Mouse (Mus musculus) embryonic facial prominence, embryonic 11.5 days (tissue): ENCODE measurements around the gene Zfp184. TPM values are rescaled to one million over a fixed set of nuclear protein-coding genes. Genes with fewer than 3 reads are reported as not detected.

Source experiments
- ATAC-seq: fragments of 200-750 bp; cut with Nextera tagmentation; replicated peaks from 2 replicates; pipeline ENCODE4 v1.8.0; 2017; ENCODE audit warnings: low read depth; ENCODE audit not compliant: insufficient number of reproducible peaks, low FRiP score, low TSS enrichment
- DNase-seq: peaks from one replicate; pipeline ENCODE4 v3.0.0-alpha.2; 2015; ENCODE audit warnings: low spot score
- H3K27ac ChIP-seq: fragments of 300-500 bp; sonication (generic); replicated peaks from 2 replicates; pipeline ENCODE4 v1.5.1; 2014; ENCODE audit warnings: mild to moderate bottlenecking, low read depth, low read length, control low read depth
- H3K27me3 ChIP-seq: fragments of 300-500 bp; sonication (generic); 2 replicates; pipeline ENCODE4 v1.6.1; 2014; ENCODE audit warnings: mild to moderate bottlenecking, low read length, moderate library complexity, mixed read lengths; ENCODE audit not compliant: control insufficient read depth, insufficient read depth
- H3K36me3 ChIP-seq: fragments of 300-500 bp; sonication (generic); replicated peaks from 2 replicates; pipeline ENCODE4 v1.6.1; 2014; ENCODE audit warnings: low read depth, mild to moderate bottlenecking, low read length, moderate library complexity, mixed read lengths; ENCODE audit not compliant: control insufficient read depth, insufficient read depth
- H3K4me1 ChIP-seq: fragments of 300-500 bp; sonication (generic); 2 replicates; pipeline ENCODE4 v1.6.1; 2014; ENCODE audit warnings: low read length, mixed read lengths; ENCODE audit not compliant: control insufficient read depth, insufficient read depth
- H3K4me2 ChIP-seq: fragments of 300-500 bp; sonication (generic); 2 replicates; pipeline ENCODE4 v1.6.1; 2014; ENCODE audit warnings: low read depth, mild to moderate bottlenecking, control low read depth, low read length, moderate library complexity
- H3K4me3 ChIP-seq: fragments of 300-500 bp; sonication (generic); 2 replicates; pipeline ENCODE4 v1.5.1; 2014; ENCODE audit warnings: low read depth, low read length, control low read depth
- H3K9ac ChIP-seq: fragments of 300-500 bp; sonication (generic); replicated peaks from 2 replicates; pipeline ENCODE4 v1.6.1; 2014; ENCODE audit warnings: mild to moderate bottlenecking, control low read depth, low read length
- H3K9me3 ChIP-seq: fragments of 300-500 bp; sonication (generic); replicated peaks from 2 replicates; pipeline ENCODE4 v1.6.1; 2016; ENCODE audit warnings: mild to moderate bottlenecking, low read length, inconsistent platforms, mixed read lengths; ENCODE audit not compliant: control insufficient read depth
- WGBS: fragments of 180-500 bp; shearing (Covaris S2); extraction: QIAGEN DNeasy Blood & Tissue Kit; methylation state at CpG from one replicate; pipeline ENCODE4 v1.1.7; 2014; 5-methylcytosine and 5-hydroxymethylcytosine counted together
- polyA plus RNA-seq: library from polyadenylated mRNA; unstranded; fragments of >200 nt; fragmentation: Nextera tagmentation; extraction: Ambion mirVana; gene quantifications from 2 replicates; pipeline ENCODE4 v1.2.1, GENCODE M21; 2014

The Zfp184 gene
- polyA plus RNA-seq, 1 experiment from 2014 or later: 28.2 TPM

DNA sequence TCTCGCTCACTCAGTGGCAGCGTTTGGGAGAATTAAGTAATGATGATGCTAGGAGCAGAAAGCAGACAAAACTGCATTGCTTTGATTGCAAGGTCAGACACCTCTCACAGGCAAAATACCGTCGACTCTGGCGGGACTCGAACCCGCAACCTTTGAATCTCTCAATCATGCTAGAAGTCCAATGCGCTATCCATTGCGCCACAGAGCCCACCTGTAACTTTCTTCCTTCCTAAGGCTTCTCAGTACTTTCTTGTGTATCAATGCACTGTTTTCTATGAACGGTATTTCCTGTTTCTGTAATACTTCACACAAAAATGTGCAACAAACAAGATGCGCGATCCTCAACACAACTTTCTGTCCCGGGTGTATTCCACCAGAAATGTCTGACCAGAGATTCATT, 27.9 kb upstream of the Zfp184 start:
- H3K27ac ChIP-seq: no peak overlapping the region
- ATAC-seq (no peak), DNase-seq (peak; percentile 86)
- 2% methylated on average over 13 of the region's 13 CpGs for WGBS
- peak overlapping the region; percentile 45 for H3K4me3 ChIP-seq
- H3K9ac ChIP-seq: no peak overlapping the region
- no peaks in the 10 kb centered on the region for H3K4me1 ChIP-seq
- H3K27me3 ChIP-seq: 0 out of 2 replicates have a peak, but pooled peaks cover 2% of the 10 kb centered on the region
- H3K36me3 ChIP-seq: no peaks in the 10 kb centered on the region
- H3K4me2 ChIP-seq: peak overlapping the region; percentile 70
- H3K9me3 ChIP-seq: no peaks in the 10 kb centered on the region

DNA sequence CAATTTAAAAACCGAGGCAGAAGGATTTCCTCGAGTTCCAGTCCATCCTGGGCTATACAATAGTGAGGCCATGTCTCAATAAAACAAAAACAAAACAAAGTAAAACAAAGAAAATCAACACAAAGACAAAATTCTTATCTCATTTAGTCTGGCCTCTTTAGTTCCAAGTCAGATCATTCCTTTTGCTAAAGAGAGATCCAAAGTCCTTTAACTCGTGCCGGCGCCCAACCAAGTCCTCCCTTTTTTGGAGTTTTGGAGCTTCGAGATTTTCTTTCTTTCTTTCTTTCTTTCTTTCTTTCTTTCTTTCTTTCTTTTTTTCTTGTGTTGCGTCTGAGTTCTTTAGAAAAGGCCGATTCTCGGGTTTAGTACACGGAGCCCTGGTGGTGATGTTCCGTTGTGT, 27.4 kb upstream of the Zfp184 start:
- Histone ChIP-seq H3K9ac (no peak overlapping the region), H3K27ac (no peak overlapping the region), H3K27me3 (0 out of 2 replicates have a peak, but pooled peaks cover 2% of the 10 kb centered on the region), H3K36me3 (no peaks in the 10 kb centered on the region), H3K9me3 (no peaks in the 10 kb centered on the region), H3K4me1 (no peaks in the 10 kb centered on the region), H3K4me2 (peak overlapping the region; percentile 70), H3K4me3 (peak overlapping the region; percentile 45)
- DNase-seq: no peak
- no peak for ATAC-seq
- under 1% methylated on average over 11 of the region's 11 CpGs for WGBS

DNA sequence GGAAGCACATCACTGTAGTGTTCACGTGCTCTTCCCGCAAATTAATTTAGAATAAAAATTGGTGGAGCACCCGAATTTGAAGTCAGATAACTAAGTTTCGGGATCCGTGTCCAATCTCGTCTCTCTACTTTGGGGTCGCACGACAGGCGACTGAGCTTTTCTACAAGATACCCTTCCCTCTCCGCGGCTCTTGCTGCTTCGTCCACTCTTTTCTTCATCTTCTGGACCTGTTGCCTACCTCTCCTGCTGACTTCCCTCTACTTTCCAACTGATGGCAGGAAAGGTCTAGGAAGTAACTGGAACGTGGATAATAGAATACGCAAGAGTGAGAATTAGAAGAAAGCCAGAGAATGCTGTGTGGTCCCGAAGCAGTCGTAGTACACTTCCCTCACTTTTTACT, 26.9 kb upstream of the Zfp184 start:
- Histone ChIP-seq H3K9ac (peak overlapping the region; percentile 44; the same call in 1 of the 2 replicates), H3K9me3 (no peaks in the 10 kb centered on the region), H3K27ac (no peak overlapping the region), H3K4me3 (peak overlapping the region; percentile 45), H3K36me3 (no peaks in the 10 kb centered on the region), H3K4me2 (peak overlapping the region; percentile 70), H3K27me3 (0 out of 2 replicates have a peak, but pooled peaks cover 2% of the 10 kb centered on the region), H3K4me1 (no peaks in the 10 kb centered on the region)
- 1% methylated on average over 16 of the region's 16 CpGs for WGBS
- DNase-seq (no peak), ATAC-seq (no peak)

DNA sequence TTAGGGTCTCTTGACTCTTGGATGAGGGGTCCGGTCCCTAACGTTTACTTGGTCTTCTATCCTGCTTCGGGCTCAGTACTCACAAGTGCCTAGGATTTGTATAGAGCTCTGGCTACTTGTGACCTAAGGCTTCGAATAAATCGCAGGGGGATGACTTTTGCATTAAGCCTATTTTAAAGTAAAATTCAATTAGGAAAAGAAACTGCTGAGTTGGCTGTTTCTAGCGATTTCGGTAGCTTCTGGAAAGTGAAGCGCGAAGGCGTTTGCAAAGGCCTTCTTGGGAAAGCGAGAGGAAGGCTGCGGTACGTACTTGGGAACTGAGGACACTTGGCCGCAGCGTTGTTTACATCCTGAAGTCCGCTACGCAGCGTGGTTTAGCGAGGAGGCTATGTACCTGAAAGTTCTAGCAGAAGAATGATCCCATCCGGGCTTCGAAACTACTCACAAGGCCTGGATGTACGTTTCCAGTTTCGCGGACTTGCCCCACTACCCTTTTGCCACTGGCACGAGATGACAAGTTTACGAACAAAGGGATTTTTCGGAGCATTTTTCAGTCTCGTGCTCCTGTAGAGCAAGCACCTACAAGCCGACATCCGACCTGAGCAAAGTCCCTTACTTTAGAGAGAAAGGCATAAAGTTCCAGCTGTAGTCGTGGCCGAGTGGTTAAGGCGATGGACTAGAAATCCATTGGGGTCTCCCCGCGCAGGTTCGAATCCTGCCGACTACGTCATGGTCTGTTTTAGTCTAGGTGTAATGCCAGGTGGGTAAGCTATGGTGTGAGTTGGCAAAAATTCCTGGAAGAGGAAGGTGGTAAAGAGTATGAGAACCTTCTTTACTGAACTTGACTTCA, 26.1 kb upstream of the Zfp184 start:
- H3K9me3 ChIP-seq: no peaks in the 10 kb centered on the region
- peak overlapping the region; percentile 70 for H3K4me2 ChIP-seq
- WGBS: under 1% methylated on average over 38 of the region's 38 CpGs
- ATAC-seq (peak; percentile 90), DNase-seq (peak; percentile 89)
- H3K36me3 ChIP-seq: no peaks in the 10 kb centered on the region
- 0 out of 2 replicates have a peak, but pooled peaks cover 2% of the 10 kb centered on the region for H3K27me3 ChIP-seq
- H3K27ac ChIP-seq: no peak overlapping the region
- peak overlapping the region; percentile 45 for H3K4me3 ChIP-seq
- H3K9ac ChIP-seq: peak overlapping the region; percentile 51
- no peaks in the 10 kb centered on the region for H3K4me1 ChIP-seq

DNA sequence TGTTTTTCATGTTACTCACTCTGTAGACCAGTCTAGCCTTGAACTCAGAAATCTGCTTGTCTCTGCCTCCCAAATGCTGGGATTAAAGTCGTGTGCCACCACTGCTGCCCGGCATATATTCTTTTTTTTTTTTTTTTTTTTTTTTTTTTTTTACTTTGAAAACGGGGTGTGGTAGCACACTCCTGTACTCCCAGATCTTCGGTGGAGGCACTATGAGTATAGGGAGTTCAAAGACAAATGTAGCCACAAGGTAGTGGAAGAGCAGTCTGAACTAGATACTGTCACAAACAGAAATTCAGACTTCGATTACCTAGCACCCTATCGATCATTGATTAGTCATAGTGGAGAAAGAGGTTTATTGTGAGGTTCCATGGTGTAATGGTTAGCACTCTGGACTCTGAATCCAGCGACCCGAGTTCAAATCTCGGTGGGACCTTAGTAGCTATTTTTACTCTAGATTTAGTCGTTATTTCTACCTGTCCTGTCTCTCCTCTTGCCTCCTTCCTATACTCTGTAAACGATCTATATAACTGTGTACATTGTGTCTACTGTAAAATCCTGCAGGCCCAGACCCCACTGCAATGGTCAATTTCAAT, 25.0 kb upstream of the Zfp184 start:
- no peak overlapping the region for H3K27ac ChIP-seq
- ATAC-seq (no peak), DNase-seq (peak; percentile 67)
- 5% methylated on average over 11 of the region's 11 CpGs for WGBS
- H3K9me3 ChIP-seq: no peaks in the 10 kb centered on the region
- 0 out of 2 replicates have a peak, but pooled peaks cover 2% of the 10 kb centered on the region for H3K27me3 ChIP-seq
- no peak overlapping the region for H3K9ac ChIP-seq
- H3K36me3 ChIP-seq: no peaks in the 10 kb centered on the region
- H3K4me2 ChIP-seq: no peak overlapping the region
- H3K4me3 ChIP-seq: no peak overlapping the region
- H3K4me1 ChIP-seq: no peaks in the 10 kb centered on the region

DNA sequence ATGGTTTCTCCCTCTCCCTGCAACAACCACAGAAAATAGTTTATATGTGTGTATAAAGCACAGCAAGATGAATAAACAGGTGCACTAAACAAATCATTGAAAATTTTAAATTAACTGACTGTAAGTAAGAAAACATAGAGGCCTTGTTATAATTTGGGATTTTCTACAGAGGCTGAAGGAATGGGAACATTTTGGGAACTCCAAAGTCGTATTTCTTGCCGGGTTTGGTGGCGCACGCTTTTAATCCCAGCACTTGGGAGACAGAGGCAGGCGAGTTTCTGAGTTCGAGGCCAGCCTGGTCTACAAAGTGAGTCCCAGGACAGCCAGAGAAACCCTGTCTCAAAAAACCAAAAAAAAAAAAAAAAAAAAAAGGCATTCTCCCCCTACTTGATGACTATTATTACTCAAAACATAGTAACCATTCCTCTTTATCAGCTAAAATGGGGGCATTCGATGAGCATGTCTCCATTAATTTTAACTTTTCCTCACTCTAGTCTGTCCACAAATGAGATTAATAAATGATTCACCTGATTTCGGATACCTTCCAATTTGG, 24.1 kb upstream of the Zfp184 start:
- WGBS: 20% methylated on average over 8 of the region's 8 CpGs
- DNase-seq: no peak
- ATAC-seq: no peak

DNA sequence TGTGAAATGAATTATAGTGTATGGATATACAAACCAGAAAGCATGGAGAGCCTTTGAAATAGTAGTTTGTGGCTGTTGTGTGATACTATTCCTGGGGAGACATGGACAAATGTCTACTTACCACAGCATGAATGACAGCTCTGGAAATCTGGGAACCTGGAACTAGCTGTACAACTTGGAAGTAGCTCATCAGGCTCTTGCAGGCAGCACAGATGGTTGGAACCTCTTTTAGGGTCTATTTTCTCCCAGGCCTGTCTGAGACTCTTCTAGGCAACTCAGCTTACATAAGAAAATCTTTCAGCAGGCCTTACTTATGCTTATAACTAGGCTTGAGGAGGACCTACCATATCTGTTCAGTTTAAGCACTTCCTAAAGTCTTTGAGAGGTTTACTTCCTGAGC, 21.5 kb upstream of the Zfp184 start:
- Histone ChIP-seq H3K4me2 (no peak overlapping the region), H3K4me3 (no peak overlapping the region), H3K9me3 (no peaks in the 10 kb centered on the region), H3K36me3 (no peaks in the 10 kb centered on the region), H3K27ac (no peak overlapping the region), H3K27me3 (no peaks in the 10 kb centered on the region), H3K9ac (no peak overlapping the region), H3K4me1 (no peaks in the 10 kb centered on the region)
- no peak for DNase-seq
- no peak for ATAC-seq

More for the DNA sequence above, 24.1 kb upstream of the Zfp184 start:
- Histone ChIP-seq H3K27ac (no peak overlapping the region), H3K4me1 (no peaks in the 10 kb centered on the region), H3K4me3 (no peak overlapping the region), H3K9me3 (no peaks in the 10 kb centered on the region), H3K4me2 (no peak overlapping the region), H3K27me3 (0 out of 2 replicates have a peak, but pooled peaks cover 2% of the 10 kb centered on the region), H3K36me3 (no peaks in the 10 kb centered on the region), H3K9ac (no peak overlapping the region)
